Mouse (Mus musculus) E14TG2a.4 (cell line): ENCODE data around the gene Tmprss6.

Source experiments
- CTCF ChIP-seq: conservative IDR thresholded peaks from 2 replicates; pipeline ENCODE4 v1.5.1; 2014; ENCODE audit warnings: low read length
- NANOG ChIP-seq: IDR thresholded peaks from 2 replicates; pipeline ENCODE4 v1.6.1; 2014; ENCODE audit warnings: borderline replicate concordance, low read length, mixed read lengths
- POU5F1 ChIP-seq: IDR thresholded peaks from 2 replicates; pipeline ENCODE4 v1.6.1; 2014; ENCODE audit warnings: low read length, borderline replicate concordance

GRCm38 (mm10) chr15:78449694-78450418 lies 18.6 kb downstream of the Tmprss6 start:
- TF ChIP-seq CTCF = no peak
- no peak for TF ChIP-seq POU5F1
- TF ChIP-seq NANOG = no peak
